Mouse (Mus musculus): Measurements from ENCODE around the gene Cog5. TPM values are rescaled to one million over a fixed set of nuclear protein-coding genes. Genes with fewer than 3 reads are reported as not detected.

The Cog5 gene
- total RNA-seq, 2 experiments from 2014 or later: 59.6 to 63.8 TPM

DNA sequence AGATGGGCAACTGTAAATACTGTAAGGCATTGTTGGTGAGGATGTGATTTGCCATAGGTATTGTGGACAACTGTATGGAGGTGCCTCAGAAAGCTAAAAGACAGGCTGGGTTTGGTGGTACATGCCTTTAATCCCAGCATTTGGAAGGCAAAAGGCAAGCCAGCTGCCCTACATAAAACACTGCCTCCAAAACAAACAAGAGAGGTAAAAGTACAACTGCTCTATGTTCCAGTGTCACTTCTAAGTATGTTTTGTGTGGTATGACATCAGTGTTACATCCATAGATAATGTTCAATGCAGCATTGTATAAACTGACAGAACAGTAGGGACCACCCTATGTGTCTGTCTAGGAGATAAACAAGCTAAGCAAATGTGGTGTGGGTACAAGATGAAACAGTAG is 237.4 kb downstream of the Cog5 start:
- DNase-seq (ENCODE audit: low spot score in 2 of 2): no peak
- H3K27ac ChIP-seq: no peak overlapping the region
- no peak for TF ChIP-seq CTCF (conservative IDR thresholded peaks at IDR 0.05)
- H3K4me3 ChIP-seq: no peak overlapping the region

DNA sequence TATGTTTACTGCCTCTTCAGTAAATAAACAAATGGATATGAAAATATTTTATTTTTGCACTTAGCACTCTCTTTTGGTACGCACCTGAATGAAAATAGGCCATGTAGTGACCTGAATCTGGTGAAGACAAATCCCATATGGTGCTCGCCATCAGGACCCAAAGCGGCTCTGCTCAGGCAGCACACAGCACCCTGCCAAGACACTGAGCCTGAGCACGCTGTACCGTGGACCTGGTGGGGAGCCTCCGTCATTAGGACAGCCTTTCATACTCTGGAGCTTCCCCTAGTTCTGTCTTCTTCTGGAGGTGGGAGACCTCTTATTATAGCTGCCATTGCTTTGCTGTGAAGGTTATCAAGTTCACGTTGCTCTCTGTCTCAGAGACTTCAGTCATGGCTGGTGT is 238.1 kb downstream of the Cog5 start:
- TF ChIP-seq CTCF (conservative IDR thresholded peaks at IDR 0.05): no peak
- Histone ChIP-seq H3K4me3 (no peak overlapping the region), H3K27ac (peak overlapping the region; percentile 46; the same call in 1 of the 2 replicates)
- no peak for DNase-seq (ENCODE audit: low spot score in 2 of 2)

DNA sequence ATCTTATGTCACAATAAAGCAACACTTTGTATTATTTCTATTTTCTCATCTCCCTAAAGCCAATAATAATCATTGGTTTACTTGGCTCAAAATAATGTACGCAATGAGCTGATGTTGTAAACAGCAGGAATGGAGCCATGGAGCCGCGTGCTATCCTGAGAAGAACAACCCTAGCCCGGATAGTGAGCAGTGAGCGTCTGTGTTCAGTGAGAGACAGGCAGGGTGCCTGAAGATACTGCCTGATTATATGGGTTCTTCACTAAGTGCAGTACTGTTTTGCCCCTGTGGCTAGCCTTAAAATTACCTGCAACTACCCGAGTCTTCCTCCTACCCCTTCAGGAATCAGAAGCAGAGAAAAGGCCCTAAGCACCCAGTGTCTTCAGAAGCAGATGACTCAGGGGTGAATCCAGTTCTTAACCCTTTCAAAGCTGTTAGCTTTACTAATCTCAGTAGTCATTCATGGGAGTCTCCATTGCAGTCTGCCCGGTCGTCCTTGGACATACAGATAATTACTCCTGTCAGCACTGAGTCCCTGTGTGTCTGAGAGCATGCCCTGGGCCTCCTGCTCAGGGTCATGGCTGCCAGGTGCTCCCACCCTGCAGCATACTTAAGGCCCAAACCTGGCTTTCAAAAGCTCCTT is 240.5 kb downstream of the Cog5 start:
- Histone ChIP-seq H3K4me3 (no peak overlapping the region), H3K27ac (peak overlapping the region; percentile 82)
- no peak for DNase-seq (ENCODE audit: low spot score in 2 of 2)
- TF ChIP-seq CTCF (conservative IDR thresholded peaks at IDR 0.05): no peak

DNA sequence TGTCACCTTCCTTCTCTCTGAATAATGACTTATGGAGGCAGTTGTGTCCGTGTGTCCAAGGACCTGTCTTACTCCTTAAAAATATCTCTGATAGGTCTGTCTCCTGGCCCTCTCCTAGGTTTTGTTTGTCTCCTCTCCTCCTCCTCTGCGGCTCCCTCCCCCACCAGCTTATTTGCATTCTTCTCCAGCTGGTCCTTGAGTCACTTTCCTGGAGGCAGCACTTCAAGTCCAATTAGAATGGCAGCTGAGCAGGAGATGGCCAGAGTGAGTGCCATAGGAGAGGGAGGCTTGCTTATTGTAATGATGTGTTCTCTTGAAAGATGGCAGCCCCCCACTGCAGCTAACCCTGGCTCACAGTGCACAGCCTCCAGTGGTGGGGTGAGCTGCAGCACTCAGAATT is 241.2 kb downstream of the Cog5 start:
- peak; percentile 43 to 75 for DNase-seq (ENCODE audit: low spot score in 2 of 2)
- Histone ChIP-seq H3K27ac (peak overlapping the region; percentile 82), H3K4me3 (no peak overlapping the region)
- peak; percentile 30; the same call in 1 of the 2 replicates for TF ChIP-seq CTCF (conservative IDR thresholded peaks at IDR 0.05)

DNA sequence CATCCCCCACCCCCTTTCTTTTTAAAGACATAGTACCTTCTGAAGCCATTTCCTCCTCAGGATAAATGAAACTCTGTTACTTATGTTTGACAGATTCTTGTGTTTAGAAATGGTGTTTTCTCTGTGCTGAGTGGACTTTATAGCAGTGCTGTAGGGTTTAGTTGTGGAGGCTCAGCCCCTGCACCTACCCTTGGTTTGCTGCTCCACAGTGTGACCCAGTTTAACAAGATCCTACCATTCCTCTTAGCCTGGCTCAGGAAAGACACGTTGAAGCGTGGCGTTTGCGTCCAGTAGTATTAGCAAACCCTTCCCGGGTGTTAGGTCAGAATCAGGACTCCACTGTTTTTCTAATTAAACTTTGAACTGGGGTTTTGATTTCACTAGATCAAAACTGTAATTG is 241.6 kb downstream of the Cog5 start:
- H3K4me3 ChIP-seq: no peak overlapping the region
- no peak for DNase-seq (ENCODE audit: low spot score in 2 of 2)
- peak overlapping the region; percentile 82 for H3K27ac ChIP-seq
- no peak for TF ChIP-seq CTCF (conservative IDR thresholded peaks at IDR 0.05)

DNA sequence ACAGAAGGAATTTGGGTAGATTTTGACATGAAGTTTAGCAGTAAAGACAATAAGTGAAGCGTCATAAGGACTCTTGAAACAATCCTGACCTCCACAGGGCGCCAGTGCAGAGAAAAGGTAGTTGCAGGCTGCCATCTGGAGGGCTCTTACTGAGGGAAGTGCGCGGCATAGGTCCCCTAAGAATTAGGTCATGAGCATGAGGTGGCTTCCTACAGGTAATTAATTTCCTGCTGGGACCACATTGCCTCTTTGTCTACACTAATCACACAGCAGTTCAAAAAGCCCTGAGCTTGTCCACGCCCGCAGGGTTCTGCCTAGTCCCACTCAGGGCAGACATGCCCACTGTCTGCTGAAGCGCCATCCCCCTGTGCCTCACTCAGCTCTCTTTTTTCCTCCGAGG is 242.3 kb downstream of the Cog5 start:
- Histone ChIP-seq H3K27ac (peak overlapping the region; percentile 82), H3K4me3 (no peak overlapping the region)
- DNase-seq (ENCODE audit: low spot score in 2 of 2): no peak
- peak; percentile 60 for TF ChIP-seq CTCF (conservative IDR thresholded peaks at IDR 0.05)

DNA sequence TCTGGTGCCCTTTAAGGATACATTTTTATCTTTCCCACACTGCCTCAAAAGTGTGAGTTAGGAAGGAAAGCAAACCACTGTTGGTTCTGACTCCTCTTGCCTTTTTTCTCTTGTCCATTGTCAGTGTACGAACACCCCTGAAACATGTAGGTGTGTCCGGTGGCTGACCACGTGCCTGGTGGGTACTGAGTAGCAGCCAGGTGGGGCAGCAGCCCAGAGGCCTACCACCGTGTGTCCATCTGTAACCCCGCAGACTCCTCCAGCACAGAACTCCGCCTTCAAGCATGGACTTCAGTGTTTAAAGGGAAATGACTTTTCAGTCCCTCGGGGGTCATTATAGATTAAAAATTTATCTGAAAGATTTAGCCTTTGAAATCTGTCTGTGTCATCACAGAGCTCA is 242.8 kb downstream of the Cog5 start:
- Histone ChIP-seq H3K4me3 (no peak overlapping the region), H3K27ac (peak overlapping the region; percentile 82)
- no peak for TF ChIP-seq CTCF (conservative IDR thresholded peaks at IDR 0.05)
- DNase-seq (ENCODE audit: low spot score in 2 of 2): no peak

DNA sequence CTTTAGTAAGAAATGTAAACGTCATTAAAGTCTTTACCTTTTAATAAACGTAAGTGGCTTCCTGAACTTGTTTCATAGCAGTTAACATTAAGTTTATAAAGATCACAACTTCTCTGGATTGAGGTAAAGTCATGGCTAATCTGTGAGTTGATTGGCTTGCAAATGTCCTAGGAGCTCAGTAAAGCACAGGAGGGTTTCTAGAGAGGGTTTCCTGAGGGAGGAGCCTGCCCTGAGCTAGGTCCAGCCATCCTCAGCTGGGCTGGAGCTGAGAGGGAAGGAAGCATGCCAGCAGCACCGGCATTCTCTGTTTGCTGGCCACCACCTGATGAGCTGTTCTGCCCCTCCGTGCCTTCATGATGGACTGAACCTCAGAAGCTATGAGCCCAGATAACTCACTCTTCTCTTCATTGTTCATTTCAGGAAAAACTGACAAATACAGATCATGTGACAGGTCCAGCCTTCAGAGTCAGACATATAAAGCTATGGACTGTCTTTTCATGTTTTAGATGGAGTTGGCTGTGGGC is 245.8 kb downstream of the Cog5 start:
- H3K27ac ChIP-seq: no peak overlapping the region
- no peak for TF ChIP-seq CTCF (conservative IDR thresholded peaks at IDR 0.05)
- DNase-seq (ENCODE audit: low spot score in 2 of 2): no peak
- H3K4me3 ChIP-seq: no peak overlapping the region

DNA sequence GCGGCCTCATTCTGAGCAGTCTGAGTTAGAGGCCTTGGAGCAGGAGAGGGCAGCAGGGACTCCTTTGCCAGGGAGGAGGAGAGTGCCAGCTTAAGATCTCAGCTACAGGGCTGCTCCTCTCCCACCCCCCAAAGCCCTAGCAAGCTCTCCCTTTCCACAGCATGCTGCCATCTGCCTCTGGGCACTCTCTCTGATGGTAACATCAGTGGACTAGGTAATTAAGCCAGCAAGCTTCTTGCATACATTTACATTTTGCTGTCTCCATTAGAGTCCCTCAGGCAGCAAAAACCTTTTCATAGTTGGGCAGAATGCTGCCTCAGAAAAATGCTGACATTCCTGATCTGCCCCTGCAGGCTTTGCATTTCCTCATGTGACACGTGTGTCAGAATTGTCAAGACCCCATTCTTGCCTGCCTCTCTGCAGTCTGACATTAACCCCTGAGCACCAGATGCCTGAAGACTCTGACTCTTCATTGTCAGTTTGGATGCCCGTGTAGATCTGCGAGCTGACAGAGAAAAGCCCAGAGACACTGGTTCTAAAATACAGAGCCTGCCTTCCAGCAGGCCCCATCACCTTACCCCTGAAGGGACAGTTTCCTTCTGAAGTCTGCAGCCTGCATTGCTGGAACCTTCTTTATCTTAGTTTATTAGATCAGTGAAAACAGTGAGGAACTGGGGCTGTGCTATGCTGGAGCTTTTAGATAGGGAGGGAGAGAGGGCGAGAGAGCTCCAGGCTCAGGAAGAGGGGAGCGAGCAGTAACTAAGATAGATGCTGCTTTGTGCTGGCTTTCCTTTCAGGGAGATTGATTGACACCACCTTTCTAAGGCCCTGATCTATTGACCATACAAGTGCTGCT is 251.3 kb downstream of the Cog5 start:
- Histone ChIP-seq H3K27ac (peak overlapping the region; percentile 58), H3K4me3 (no peak overlapping the region)
- TF ChIP-seq CTCF (conservative IDR thresholded peaks at IDR 0.05): no peak
- DNase-seq (ENCODE audit: low spot score in 2 of 2): no peak

DNA sequence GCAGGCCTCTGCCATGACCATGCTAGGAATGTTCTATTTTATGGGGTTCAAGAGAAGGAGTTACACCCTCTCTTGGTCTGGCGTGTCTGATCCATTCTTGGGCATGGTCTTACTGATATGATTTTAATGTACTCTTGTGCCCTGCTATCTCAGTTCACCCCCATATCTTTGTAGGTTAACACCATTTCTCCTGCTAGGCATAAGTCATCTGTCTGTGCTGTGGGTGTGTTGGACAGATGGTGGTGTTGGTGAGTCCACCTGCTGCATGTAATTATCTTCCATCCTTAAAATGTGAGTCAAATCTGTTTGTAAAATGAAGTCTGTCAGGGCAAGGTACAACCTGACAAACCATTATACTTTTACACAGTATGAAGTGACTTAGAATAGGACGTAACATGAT is 252.8 kb downstream of the Cog5 start:
- Histone ChIP-seq H3K27ac (no peak overlapping the region), H3K4me3 (no peak overlapping the region)
- no peak for DNase-seq (ENCODE audit: low spot score in 2 of 2)
- no peak for TF ChIP-seq CTCF (conservative IDR thresholded peaks at IDR 0.05)

DNA sequence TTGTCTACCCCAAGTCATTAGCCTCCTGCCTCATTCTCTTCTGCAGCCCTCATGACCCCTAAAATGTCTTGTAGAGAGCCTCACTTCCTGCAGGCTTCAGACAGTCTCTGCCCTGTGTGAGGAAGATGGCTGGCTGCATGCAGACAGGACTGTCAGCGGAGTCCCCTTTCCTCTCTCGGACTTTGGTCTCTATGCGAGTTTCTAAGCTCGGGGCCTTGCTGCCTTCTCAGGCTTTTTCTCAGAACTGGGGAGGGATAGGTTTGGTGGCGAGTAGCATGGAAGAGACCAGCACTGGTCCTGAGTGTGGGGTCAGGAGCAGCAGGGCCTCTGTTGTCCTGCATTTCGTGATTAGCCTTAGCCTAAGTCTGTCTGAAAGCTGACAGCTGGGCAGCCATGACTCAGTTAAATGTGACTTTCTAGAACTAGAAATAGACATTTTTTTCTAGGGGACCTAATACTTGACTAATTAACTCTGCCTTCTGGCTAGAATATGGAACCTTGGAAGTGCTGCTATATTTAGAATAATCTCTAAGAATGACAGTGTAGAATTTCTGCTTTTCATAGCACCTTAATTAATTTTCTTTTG is 258.4 kb downstream of the Cog5 start:
- no peak for DNase-seq (ENCODE audit: low spot score in 2 of 2)
- H3K4me3 ChIP-seq: no peak overlapping the region
- no peak for TF ChIP-seq CTCF (conservative IDR thresholded peaks at IDR 0.05)
- peak overlapping the region; percentile 84 for H3K27ac ChIP-seq

DNA sequence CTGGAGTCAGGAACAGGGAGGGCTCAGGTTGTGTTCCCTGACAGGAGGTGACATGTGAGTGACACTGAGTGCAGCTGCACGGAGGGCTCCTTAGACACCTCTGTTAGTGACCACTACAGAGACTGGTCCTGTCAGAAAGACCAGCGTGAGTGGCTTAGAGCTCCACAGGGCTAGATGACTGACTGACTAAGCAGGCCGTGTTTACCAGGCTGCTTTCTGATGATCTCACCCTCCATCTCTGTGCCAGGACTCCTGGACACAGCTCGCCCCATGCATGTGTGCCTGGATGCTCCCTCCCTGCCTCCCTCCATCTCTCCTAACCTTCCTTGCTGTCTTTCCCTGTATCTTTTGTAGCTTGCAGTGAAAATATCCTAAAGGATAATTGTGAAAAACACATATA is 258.9 kb downstream of the Cog5 start:
- no peak for TF ChIP-seq CTCF (conservative IDR thresholded peaks at IDR 0.05)
- no peak overlapping the region for H3K4me3 ChIP-seq
- H3K27ac ChIP-seq: peak overlapping the region; percentile 84
- DNase-seq (ENCODE audit: low spot score in 2 of 2): peak in 1 of 2 experiments; percentile 48

DNA sequence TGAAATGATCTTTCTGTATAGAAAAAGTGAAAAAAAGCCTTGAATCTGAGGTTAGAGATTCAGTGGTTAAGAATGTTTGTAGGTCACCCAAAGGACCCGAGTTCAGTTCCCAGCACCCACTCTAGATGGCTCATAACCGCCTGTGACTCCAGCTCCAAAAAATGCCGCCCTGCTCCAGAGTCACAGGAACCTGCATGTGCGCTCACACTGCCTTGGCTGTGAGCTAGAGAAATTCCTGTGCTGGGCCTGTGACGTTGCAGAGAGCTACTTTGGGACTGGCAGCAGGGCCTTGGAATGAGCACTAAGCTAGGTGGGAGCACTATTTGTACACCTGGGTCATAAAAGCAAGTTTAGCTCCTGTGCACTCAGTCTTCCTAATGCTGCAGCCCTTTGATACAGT is 262.0 kb downstream of the Cog5 start:
- no peak for DNase-seq (ENCODE audit: low spot score in 2 of 2)
- no peak for TF ChIP-seq CTCF (conservative IDR thresholded peaks at IDR 0.05)
- Histone ChIP-seq H3K27ac (peak overlapping the region; percentile 76), H3K4me3 (no peak overlapping the region)
